Mouse (Mus musculus) liver, embryonic 14.5 days (tissue): ENCODE data around the gene Rnf151. TPM values are rescaled to one million over a fixed set of nuclear protein-coding genes. Genes with fewer than 3 reads are reported as not detected.

ENCODE experiments used
- ATAC-seq: fragments of 200-750 bp; cut with Nextera tagmentation; 2 replicates; pipeline ENCODE4 v1.8.0; 2017; ENCODE audit warnings: moderate number of reproducible peaks, mild to moderate bottlenecking, moderate library complexity; ENCODE audit not compliant: insufficient read depth
- DNase-seq, 3 experiments: peaks; one replicate each; pipeline ENCODE4 v3.0.0-alpha.2; 2012 to 2013; ENCODE audit warnings: low read depth in 3 of 3, low spot score in 3 of 3
- H3K27ac ChIP-seq: fragments of 300-500 bp; sonication (generic); 2 replicates; pipeline ENCODE4 v1.5.1; 2014; ENCODE audit warnings: moderate library complexity, mild to moderate bottlenecking, control low read depth, inconsistent platforms
- H3K27me3 ChIP-seq: fragments of 300-500 bp; sonication (generic); 2 replicates; pipeline ENCODE4 v1.6.1; 2014; ENCODE audit warnings: mild to moderate bottlenecking, low read length, moderate library complexity; ENCODE audit not compliant: control insufficient read depth, insufficient read depth
- H3K36me3 ChIP-seq: fragments of 300-500 bp; sonication (generic); replicated peaks from 2 replicates; pipeline ENCODE4 v1.6.1; 2014; ENCODE audit warnings: low read depth; ENCODE audit not compliant: control insufficient read depth, insufficient read depth
- H3K4me1 ChIP-seq, 2 experiments: fragments of 200-500 bp in 1 of 2; fragments of 300-500 bp in 1 of 2; sonication (generic) in 1 of 2; replicated peaks; 2 replicates each; pipeline ENCODE4 v1.6.1; 2012 to 2014; ENCODE audit warnings: antibody characterized with exemption in 1 of 2, inconsistent platforms in 1 of 2, low read length in 1 of 2; ENCODE audit not compliant: control insufficient read depth in 2 of 2, insufficient read depth in 2 of 2
- H3K4me2 ChIP-seq: fragments of 300-500 bp; sonication (generic); 2 replicates; pipeline ENCODE4 v1.6.1; 2014; ENCODE audit warnings: low read depth, mild to moderate bottlenecking, control low read depth, moderate library complexity
- H3K4me3 ChIP-seq, 2 experiments: fragments of 200-500 bp in 1 of 2; fragments of 300-500 bp in 1 of 2; sonication (generic) in 1 of 2; 2 replicates each; pipeline ENCODE4 v1.5.1; 2012 to 2014; ENCODE audit warnings: low read depth in 2 of 2, low read length in 2 of 2, mild to moderate bottlenecking in 2 of 2, control low read depth in 1 of 2, inconsistent platforms in 1 of 2, moderate library complexity in 1 of 2; ENCODE audit not compliant: insufficient read depth in 1 of 2
- H3K9ac ChIP-seq: fragments of 300-500 bp; sonication (generic); replicated peaks from 2 replicates; pipeline ENCODE4 v1.6.1; 2014; ENCODE audit warnings: mild to moderate bottlenecking, control low read depth, moderate library complexity
- H3K9me3 ChIP-seq: fragments of 300-500 bp; sonication (generic); 2 replicates; pipeline ENCODE4 v1.6.1; 2016; ENCODE audit warnings: low read length, mixed read lengths; ENCODE audit not compliant: control insufficient read depth
- CTCF ChIP-seq: IDR thresholded peaks from 2 replicates; pipeline ENCODE4 v1.5.1; 2016; ENCODE audit warnings: antibody characterized with exemption, low read depth, control low read depth
- EP300 ChIP-seq: IDR thresholded peaks from 2 replicates; pipeline ENCODE4 v1.6.1; 2016; ENCODE audit warnings: antibody characterized with exemption, low read depth
- WGBS: fragments of 180-500 bp; shearing (Covaris S2); extraction: QIAGEN DNeasy Blood & Tissue Kit; methylation state at CpG from one replicate; pipeline ENCODE4 v1.1.7; 2014; ENCODE audit not compliant: insufficient replicate concordance; 5-methylcytosine and 5-hydroxymethylcytosine counted together
- polyA plus RNA-seq, 2 experiments: library from polyadenylated mRNA; depleted of rRNA in 1 of 2; stranded (reverse) in 1 of 2; unstranded in 1 of 2; fragments of >200 nt; fragmentation: Nextera tagmentation in 1 of 2; extraction: Ambion mirVana in 1 of 2; gene quantifications; 2 replicates each; pipeline versions ENCODE4 v1.2.1 to v1.2.3; 2012 to 2014

Rnf151 gene
- polyA plus RNA-seq, 2 experiments, result 0.11 TPM; not detected in 1

GRCm38 (mm10) chr17:24732233-24732935 is 14.5 kb upstream of the Rnf151 start:
- Histone ChIP-seq H3K27me3 (no peaks in the 10 kb centered on the region), H3K27ac (no peak overlapping the region), H3K4me3 (no peak overlapping the region), H3K4me1 (peaks cover 9 to 11% of the 10 kb centered on the region in 2 experiments), H3K4me2 (no peak overlapping the region), H3K9ac (no peak overlapping the region), H3K36me3 (no peaks in the 10 kb centered on the region), H3K9me3 (no peaks in the 10 kb centered on the region)
- TF ChIP-seq CTCF (no peak), EP300 (no peak)
- ATAC-seq (no peak), DNase-seq (no peak)
- WGBS, result 77% methylated on average over 12 of the region's 12 CpGs

- H3K36me3 ChIP-seq, result no peaks in the 10 kb centered on the region
- ATAC-seq, result no peak
- no peaks in the 10 kb centered on the region for H3K9me3 ChIP-seq
- H3K4me2 ChIP-seq, result no peak overlapping the region
- DNase-seq, result no peak
- no peak overlapping the region for H3K4me3 ChIP-seq
- TF ChIP-seq CTCF (no peak), EP300 (no peak)
- H3K27ac ChIP-seq, result no peak overlapping the region
- 69% methylated on average over 14 of the region's 14 CpGs for WGBS
- no peak overlapping the region for H3K9ac ChIP-seq
- H3K27me3 ChIP-seq, result no peaks in the 10 kb centered on the region
- peaks cover 3% of the 10 kb centered on the region in 2 experiments for H3K4me1 ChIP-seq
These were observed 12.9 kb upstream of the Rnf151 start for GRCm38 (mm10) chr17:24730787-24731186.

- Histone ChIP-seq H3K27ac (no peak overlapping the region), H3K4me3 (no peak overlapping the region), H3K36me3 (no peaks in the 10 kb centered on the region), H3K4me2 (no peak overlapping the region), H3K27me3 (no peaks in the 10 kb centered on the region), H3K4me1 (0 out of 4 replicates have a peak, but pooled peaks cover 0 to 2% of the 10 kb centered on the region in 2 experiments), H3K9me3 (no peaks in the 10 kb centered on the region), H3K9ac (no peak overlapping the region)
- ATAC-seq, result no peak
- WGBS, result 66% methylated on average over 6 of the region's 6 CpGs
- TF ChIP-seq EP300, result no peak
- TF ChIP-seq CTCF, result no peak
- DNase-seq, result no peak
These were observed 11.2 kb upstream of the Rnf151 start for GRCm38 (mm10) chr17:24729067-24729466.

GRCm38 (mm10) chr17:24728184-24728583 is 10.3 kb upstream of the Rnf151 start:
- peaks cover 4% of the 10 kb centered on the region in 2 experiments for H3K4me1 ChIP-seq
- H3K27ac ChIP-seq, result no peak overlapping the region
- TF ChIP-seq EP300 (no peak), CTCF (no peak)
- H3K4me3 ChIP-seq, result no peak overlapping the region
- no peaks in the 10 kb centered on the region for H3K27me3 ChIP-seq
- H3K36me3 ChIP-seq, result no peaks in the 10 kb centered on the region
- ATAC-seq (no peak), DNase-seq (no peak)
- H3K9ac ChIP-seq, result no peak overlapping the region
- WGBS, result 65% methylated on average over 17 of the region's 17 CpGs
- no peaks in the 10 kb centered on the region for H3K9me3 ChIP-seq
- no peak overlapping the region for H3K4me2 ChIP-seq

GRCm38 (mm10) chr17:24727618-24728017 is 9.8 kb upstream of the Rnf151 start, which contains the start of gene Rpl3l:
Gene Rpl3l (plus strand): TSS chr17:24727820.
- DNase-seq, result no peak
- no peak within 1 kb of the TSS for H3K27ac ChIP-seq

More at GRCm38 (mm10) chr17:24727618-24728017, 9.8 kb upstream of the Rnf151 start, which contains the start of gene Rpl3l:
- TF ChIP-seq CTCF, result no peak
- no peak for TF ChIP-seq EP300
- Histone ChIP-seq H3K4me3 (no peak within 1 kb of the TSS), H3K9me3 (no peaks in the 10 kb centered on the region), H3K4me2 (no peak within 1 kb of the TSS), H3K27me3 (no peaks in the 10 kb centered on the region), H3K4me1 (peaks cover 7% of the 10 kb centered on the region in 2 experiments), H3K9ac (no peak within 1 kb of the TSS), H3K36me3 (peaks cover under 1% of the 10 kb centered on the region; the same call in 1 of the 2 replicates)
- ATAC-seq, result no peak
- 61% methylated on average over 2 of the region's 2 CpGs for WGBS
